Mouse (Mus musculus) heart, adult 10 weeks (tissue): ENCODE results near the gene Gm15446. TPM values are rescaled to one million over a fixed set of nuclear protein-coding genes. Genes with fewer than 3 reads are reported as not detected.

ENCODE experiments used
- polyA plus RNA-seq: library from polyadenylated mRNA; stranded (reverse); fragments of 350-450 nt; fragmentation: Illumina TruSeq; extraction: RNeasy Lipid Tissue Mini Kit (QIAGEN cat#74804); gene quantifications from one replicate; pipeline ENCODE4 v1.2.3, GENCODE M21; 2014; ENCODE audit warnings: low read depth, low replicate concordance

Gm15446 gene
- 8.6 TPM for polyA plus RNA-seq

GRCm38 (mm10) chr5:109923261-109924071 lies at the start of gene Gm15446:
Gm15446 (plus strand) TSS chr5:109923400.

Other genes starting within 250 kb of the Gm15446 start
- not detected for gene 5430403G16Rik, start 232.4 kb upstream of the Gm15446 start, polyA plus RNA-seq
- gene 4930522L14Rik, start 171.5 kb upstream of the Gm15446 start, polyA plus RNA-seq: 1.2 TPM
- gene Zfp932, start 73.1 kb downstream of the Gm15446 start, polyA plus RNA-seq: 11.9 TPM
- gene Gm17655, start 149.1 kb downstream of the Gm15446 start, polyA plus RNA-seq: 1.6 TPM
- not detected for gene Gm35315, start 171.0 kb downstream of the Gm15446 start, polyA plus RNA-seq
- gene Plcxd1, start 176.6 kb downstream of the Gm15446 start, polyA plus RNA-seq: not detected
- 13.6 TPM for gene Gtpbp6, start 184.8 kb downstream of the Gm15446 start, polyA plus RNA-seq
- gene Zfp605, start 186.7 kb downstream of the Gm15446 start, polyA plus RNA-seq: 3.2 TPM
- 16.6 TPM for gene Chfr, start 212.4 kb downstream of the Gm15446 start, polyA plus RNA-seq